16 mouse cellular contexts compared by ENCODE assay signal in genomic region chr5:102439119-102439877, GRCm38 (mm10). TPM values are rescaled to one million over a fixed set of nuclear protein-coding genes. Genes with fewer than 3 reads are reported as not detected.
A peak's percentile ranks its signal among the peaks of the same experiment; 100 is the strongest.
DNase-seq lines count a peak whose midpoint lies in the region; ATAC-seq lines count a peak whose summit lies in the region.
"Had no signal": no experiment of that assay in that cellular context is flagged by ENCODE, and none has a peak within 500 bp of the region (broad histone marks: within the 10 kb centered on the region; RNA-seq: fewer than 3 reads in every experiment).

No protein-coding gene starts in this region.

- no peaks in the 10 kb centered on the region for H3K36me3 ChIP-seq in embryonic facial prominence, embryonic 11.5 days (replicated peaks; ENCODE audit: control insufficient read depth, insufficient read depth, low read depth, low read length)
- no peaks in the 10 kb centered on the region for H3K36me3 ChIP-seq in embryonic facial prominence, embryonic 10.5 days (replicated peaks)
- H3K36me3 ChIP-seq in lung, embryonic 16.5 days (ENCODE audit: control insufficient read depth, insufficient read depth, low read length), result no peaks in the 10 kb centered on the region
- no peaks in the 10 kb centered on the region for H3K36me3 ChIP-seq in hindbrain, embryonic 10.5 days
- no peaks in the 10 kb centered on the region for H3K36me3 ChIP-seq in forebrain, embryonic 15.5 days
- H3K36me3 ChIP-seq: hindbrain, embryonic 12.5 days had no signal

- H3K4me3 ChIP-seq in embryonic facial prominence, embryonic 11.5 days (ENCODE audit: low read depth, low read length), result no peak overlapping the region
- H3K4me3 ChIP-seq in embryonic facial prominence, embryonic 10.5 days, result no peak overlapping the region
- no peak overlapping the region for H3K4me3 ChIP-seq in lung, embryonic 16.5 days (ENCODE audit: low read length)
- no peak overlapping the region for H3K4me3 ChIP-seq in hindbrain, embryonic 10.5 days
- no peak overlapping the region for H3K4me3 ChIP-seq in forebrain, embryonic 15.5 days
- H3K4me3 ChIP-seq: heart, adult 2 months; hindbrain, embryonic 12.5 days; megakaryocyte, embryonic 14.5 days had no signal

- H3K4me1 ChIP-seq in embryonic facial prominence, embryonic 11.5 days (ENCODE audit: control insufficient read depth, insufficient read depth, low read length), result no peaks in the 10 kb centered on the region
- peaks cover 9% of the 10 kb centered on the region; the same call in 1 of the 2 replicates for H3K4me1 ChIP-seq in embryonic facial prominence, embryonic 10.5 days
- H3K4me1 ChIP-seq in lung, embryonic 16.5 days (replicated peaks; ENCODE audit: control insufficient read depth, insufficient read depth, low read length), result 0 out of 2 replicates have a peak, but pooled peaks cover 3% of the 10 kb centered on the region
- no peaks in the 10 kb centered on the region for H3K4me1 ChIP-seq in hindbrain, embryonic 10.5 days (replicated peaks)
- H3K4me1 ChIP-seq in forebrain, embryonic 15.5 days, result peaks cover 3% of the 10 kb centered on the region
- H3K4me1 ChIP-seq: megakaryocyte, embryonic 14.5 days had no signal

- H3K4me2 ChIP-seq in embryonic facial prominence, embryonic 11.5 days (ENCODE audit: low read depth, low read length), result no peak overlapping the region
- no peak overlapping the region for H3K4me2 ChIP-seq in lung, embryonic 16.5 days (ENCODE audit: low read depth, low read length)
- no peak overlapping the region for H3K4me2 ChIP-seq in forebrain, embryonic 15.5 days (replicated peaks)
- H3K4me2 ChIP-seq: hindbrain, embryonic 12.5 days had no signal

- intact Hi-C loops in left cerebral cortex, postnatal 14 days (cut with DNase I), result no loop called here

- peak; percentile 47 for DNase-seq in embryonic facial prominence, embryonic 11.5 days (ENCODE audit: low spot score)
- DNase-seq in embryonic facial prominence, embryonic 10.5 days (ENCODE audit: low spot score), result no peak
- DNase-seq in lung, adult 18-20 months, result no peak
- DNase-seq in left cerebral cortex, postnatal 14 days (ENCODE audit: low spot score in 2 of 2), result peak; percentile 43 to 66
- DNase-seq in telencephalon, adult 2 months (ENCODE audit: low read depth, low spot score), result peak; percentile 50
- DNase-seq in hindbrain, embryonic 10.5 days (ENCODE audit: low spot score), result no peak
- DNase-seq: adrenal gland, postnatal 14 days; cerebellum, adult 8-10 months; heart, adult 2 months; kidney, adult 18-20 months; kidney, postnatal 36 days; thymus, adult 18-20 months had no signal

- H3K27me3 ChIP-seq in embryonic facial prominence, embryonic 11.5 days (ENCODE audit: control insufficient read depth, insufficient read depth, low read length), result no peaks in the 10 kb centered on the region
- H3K27me3 ChIP-seq in embryonic facial prominence, embryonic 10.5 days (replicated peaks; ENCODE audit: low read depth, poor library complexity, severe bottlenecking), result no peaks in the 10 kb centered on the region
- no peaks in the 10 kb centered on the region for H3K27me3 ChIP-seq in lung, embryonic 16.5 days (ENCODE audit: control insufficient read depth, insufficient read depth, low read depth, low read length)
- H3K27me3 ChIP-seq in hindbrain, embryonic 10.5 days (ENCODE audit: insufficient read depth, poor library complexity, severe bottlenecking), result no peaks in the 10 kb centered on the region
- H3K27me3 ChIP-seq in forebrain, embryonic 15.5 days, result no peaks in the 10 kb centered on the region
- H3K27me3 ChIP-seq: hindbrain, embryonic 12.5 days; megakaryocyte, embryonic 14.5 days had no signal

- 61% methylated on average over 9 of the region's 9 CpGs for WGBS in embryonic facial prominence, embryonic 11.5 days
- WGBS in embryonic facial prominence, embryonic 10.5 days, result 86% methylated on average over 9 of the region's 9 CpGs
- 45% methylated on average over 9 of the region's 9 CpGs for WGBS in lung, embryonic 16.5 days
- 88% methylated on average over 9 of the region's 9 CpGs for WGBS in hindbrain, embryonic 10.5 days
- WGBS in forebrain, embryonic 15.5 days, result 79% methylated on average over 9 of the region's 9 CpGs

- no peaks in the 10 kb centered on the region for H3K9me3 ChIP-seq in embryonic facial prominence, embryonic 11.5 days (replicated peaks; ENCODE audit: control insufficient read depth, low read length)
- H3K9me3 ChIP-seq in embryonic facial prominence, embryonic 10.5 days, result no peaks in the 10 kb centered on the region
- H3K9me3 ChIP-seq in lung, embryonic 16.5 days (ENCODE audit: control insufficient read depth, low read length), result no peaks in the 10 kb centered on the region
- H3K9me3 ChIP-seq in hindbrain, embryonic 10.5 days, result no peaks in the 10 kb centered on the region
- H3K9me3 ChIP-seq in forebrain, embryonic 15.5 days, result no peaks in the 10 kb centered on the region
- H3K9me3 ChIP-seq: hindbrain, embryonic 12.5 days had no signal

- H3K9ac ChIP-seq in embryonic facial prominence, embryonic 11.5 days (replicated peaks; ENCODE audit: low read length), result no peak overlapping the region
- H3K9ac ChIP-seq in lung, embryonic 16.5 days (ENCODE audit: low read length), result no peak overlapping the region
- no peak overlapping the region for H3K9ac ChIP-seq in forebrain, embryonic 15.5 days (replicated peaks)
- H3K9ac ChIP-seq: hindbrain, embryonic 12.5 days had no signal

- no peak; the same call in 1 of the 2 replicates for ATAC-seq in embryonic facial prominence, embryonic 11.5 days (replicated peaks; ENCODE audit: insufficient number of reproducible peaks, low FRiP score, low TSS enrichment, low read depth)
- 0 out of 2 replicates have a peak, but pooled peaks have one; percentile 43 for ATAC-seq in lung, embryonic 16.5 days (ENCODE audit: low read depth)
- no peak for ATAC-seq in forebrain, embryonic 15.5 days (replicated peaks)

- H3K27ac ChIP-seq in embryonic facial prominence, embryonic 11.5 days (replicated peaks; ENCODE audit: low read depth, low read length), result no peak overlapping the region
- H3K27ac ChIP-seq in embryonic facial prominence, embryonic 10.5 days (replicated peaks), result no peak overlapping the region
- H3K27ac ChIP-seq in lung, embryonic 16.5 days (ENCODE audit: low read length), result no peak overlapping the region
- H3K27ac ChIP-seq in hindbrain, embryonic 10.5 days, result no peak overlapping the region
- no peak overlapping the region for H3K27ac ChIP-seq in forebrain, embryonic 15.5 days (replicated peaks)
- H3K27ac ChIP-seq: heart, adult 2 months; hindbrain, embryonic 12.5 days had no signal

RNA-seq across cellular contexts. Expression of gene Arhgap24, which starts 41.9 kb away (rescaled TPM):
- polyA plus RNA-seq in embryonic facial prominence, embryonic 11.5 days (2014; fragmentation: Nextera tagmentation; extraction: Ambion mirVana), result 10.0 and 11.1 TPM in 2 replicates
- 5.6 and 8.4 TPM in 2 replicates for polyA plus RNA-seq in embryonic facial prominence, embryonic 10.5 days (2016; fragmentation: Nextera tagmentation; extraction: Ambion mirVana)
- 40.1 TPM in 2 replicates for polyA plus RNA-seq in lung, embryonic 16.5 days (2015; fragmentation: Nextera tagmentation; extraction: Ambion mirVana)
- 1 to 10 TPM; 6.0 to 7.5 TPM for total RNA-seq in left cerebral cortex, postnatal 14 days (2021)
- polyA plus RNA-seq in hindbrain, embryonic 10.5 days (2016; fragmentation: Nextera tagmentation; extraction: Ambion mirVana), result 5.3 and 5.4 TPM in 2 replicates
- 3.2 and 3.4 TPM in 2 replicates for polyA plus RNA-seq in forebrain, embryonic 15.5 days (2015; fragmentation: Nextera tagmentation; extraction: Ambion mirVana)

Comparison
In these comparisons a context has a peak if more than half of its experiments do, and no peak if none do; other contexts are left out.
1. DNase-seq: peak in embryonic facial prominence, embryonic 11.5 days (single experiment), left cerebral cortex, postnatal 14 days (2 of 2) and telencephalon, adult 2 months (single experiment); none in embryonic facial prominence, embryonic 10.5 days (single experiment), lung, adult 18-20 months (0 of 2) and hindbrain, embryonic 10.5 days (single experiment).